Mouse (Mus musculus) midbrain, embryonic 10.5 days (tissue): Measurements from ENCODE around the gene Bglap. TPM values are rescaled to one million over a fixed set of nuclear protein-coding genes. Genes with fewer than 3 reads are reported as not detected.
"Not testable (repeated sequence)": the region's sequence is repeated elsewhere in the genome, so short reads cannot be mapped to it uniquely, and the experiment has no call there.

Experiments
- DNase-seq: peaks from one replicate; pipeline ENCODE4 v3.0.0-alpha.2; 2017; ENCODE audit warnings: low spot score
- H3K27ac ChIP-seq: fragments of 300-500 bp; sonication (generic); replicated peaks from 2 replicates; pipeline ENCODE4 v1.5.1; 2016; ENCODE audit warnings: mild to moderate bottlenecking
- H3K27me3 ChIP-seq: fragments of 300-500 bp; sonication (generic); 2 replicates; pipeline ENCODE4 v1.6.1; 2016; ENCODE audit warnings: low read depth, mild to moderate bottlenecking; ENCODE audit not compliant: poor library complexity, severe bottlenecking
- H3K36me3 ChIP-seq: fragments of 300-500 bp; sonication (generic); 2 replicates; pipeline ENCODE4 v1.6.1; 2016; ENCODE audit warnings: mild to moderate bottlenecking, moderate library complexity
- H3K4me1 ChIP-seq: fragments of 300-500 bp; sonication (generic); 2 replicates; pipeline ENCODE4 v1.6.1; 2016
- H3K4me3 ChIP-seq: fragments of 300-500 bp; sonication (generic); 2 replicates; pipeline ENCODE4 v1.5.1; 2016; ENCODE audit warnings: mild to moderate bottlenecking, moderate library complexity
- H3K9me3 ChIP-seq: fragments of 300-500 bp; sonication (generic); replicated peaks from 2 replicates; pipeline ENCODE4 v1.6.1; 2016; ENCODE audit warnings: mild to moderate bottlenecking
- WGBS: fragments of 180-500 bp; shearing (Covaris S2); methylation state at CpG from one replicate; pipeline ENCODE4 v1.1.7; 2016; 5-methylcytosine and 5-hydroxymethylcytosine counted together
- polyA plus RNA-seq: library from polyadenylated mRNA; unstranded; fragments of >200 nt; fragmentation: Nextera tagmentation; extraction: Ambion mirVana; gene quantifications from 2 replicates; pipeline ENCODE4 v1.2.1, GENCODE M21; 2016

The Bglap gene
- polyA plus RNA-seq: not detected in 2 replicates

GRCm38 (mm10) chr3:88384364-88384763 is at the start of gene Bglap:
Gene Bglap (minus strand): TSS chr3:88384464.
- H3K4me3 ChIP-seq: no peak within 1 kb of the TSS
- no peaks in the 10 kb centered on the region for H3K36me3 ChIP-seq
- no peaks in the 10 kb centered on the region for H3K9me3 ChIP-seq
- WGBS: 82% methylated on average over 5 of the region's 5 CpGs
- DNase-seq: no peak
- no peak within 1 kb of the TSS for H3K27ac ChIP-seq
- no peaks in the 10 kb centered on the region for H3K27me3 ChIP-seq
- H3K4me1 ChIP-seq: peaks cover 10% of the 10 kb centered on the region

GRCm38 (mm10) chr3:88428639-88429038 is 44.4 kb upstream of the Bglap start:
- whole genome bisulfite sequencing: 76% methylated on average over 8 of the region's 8 CpGs
- DNase-seq, H3K36me3 ChIP-seq: not testable (repeated sequence)

GRCm38 (mm10) chr3:88427342-88427905 is 43.2 kb upstream of the Bglap start:
- no peak for DNase-seq
- WGBS: 90% methylated on average over 4 of the region's 4 CpGs

More at GRCm38 (mm10) chr3:88428639-88429038, 44.4 kb upstream of the Bglap start:
- peaks cover 16% of the 10 kb centered on the region for H3K4me1 ChIP-seq
- H3K27me3 ChIP-seq, H3K9me3 ChIP-seq, H3K4me3 ChIP-seq, H3K27ac ChIP-seq: not testable (repeated sequence)

GRCm38 (mm10) chr3:88425708-88426420 is 41.6 kb upstream of the Bglap start:
- Histone ChIP-seq H3K9me3 (no peaks in the 10 kb centered on the region), H3K4me3 (peak overlapping the region; percentile 80), H3K36me3 (peaks cover 8% of the 10 kb centered on the region), H3K27me3 (no peaks in the 10 kb centered on the region), H3K4me1 (peaks cover 32% of the 10 kb centered on the region), H3K27ac (peak overlapping the region; percentile 77; the same call in 1 of the 2 replicates)
- 86% methylated on average over 10 of the region's 10 CpGs for WGBS
- no peak for DNase-seq

More at GRCm38 (mm10) chr3:88427342-88427905, 43.2 kb upstream of the Bglap start:
- Histone ChIP-seq H3K4me3 (no peak overlapping the region), H3K27me3 (no peaks in the 10 kb centered on the region), H3K4me1 (peaks cover 23% of the 10 kb centered on the region), H3K27ac (no peak overlapping the region), H3K36me3 (no peaks in the 10 kb centered on the region), H3K9me3 (no peaks in the 10 kb centered on the region)

GRCm38 (mm10) chr3:88425330-88425689 is 41.0 kb upstream of the Bglap start:
- peaks cover 32% of the 10 kb centered on the region for H3K4me1 ChIP-seq
- no peak for DNase-seq
- peak overlapping the region; percentile 80 for H3K4me3 ChIP-seq
- H3K36me3 ChIP-seq: peaks cover 13% of the 10 kb centered on the region
- no peaks in the 10 kb centered on the region for H3K27me3 ChIP-seq
- H3K9me3 ChIP-seq: no peaks in the 10 kb centered on the region
- 8% methylated on average over 2 of the region's 2 CpGs for WGBS
- peak overlapping the region; percentile 77 for H3K27ac ChIP-seq

- peak within 1 kb of the TSS; percentile 80 for H3K4me3 ChIP-seq
- peaks cover 19% of the 10 kb centered on the region for H3K36me3 ChIP-seq
- WGBS: 1% methylated on average over 35 of the region's 35 CpGs
- no peaks in the 10 kb centered on the region for H3K9me3 ChIP-seq
- H3K27me3 ChIP-seq: no peaks in the 10 kb centered on the region
- H3K4me1 ChIP-seq: peaks cover 32% of the 10 kb centered on the region
- H3K27ac ChIP-seq: peak within 1 kb of the TSS; percentile 77
- peak; percentile 91 for DNase-seq
Observed at GRCm38 (mm10) chr3:88424605-88425329, 40.5 kb upstream of the Bglap start, which contains the start of gene Slc25a44. Gene Slc25a44 (minus strand): TSS chr3:88425139.

- Histone ChIP-seq H3K4me3 (no peak overlapping the region), H3K27me3 (no peaks in the 10 kb centered on the region), H3K36me3 (peaks cover 45% of the 10 kb centered on the region), H3K27ac (peak overlapping the region; percentile 35; the same call in 1 of the 2 replicates), H3K9me3 (no peaks in the 10 kb centered on the region), H3K4me1 (peaks cover 32% of the 10 kb centered on the region)
- WGBS: 36% methylated on average over 9 of the region's 9 CpGs
- no peak for DNase-seq
Observed at GRCm38 (mm10) chr3:88422020-88422720, 37.9 kb upstream of the Bglap start.

GRCm38 (mm10) chr3:88420771-88421170 is 36.5 kb upstream of the Bglap start:
- Histone ChIP-seq H3K9me3 (no peaks in the 10 kb centered on the region), H3K36me3 (peaks cover 59% of the 10 kb centered on the region), H3K27ac (no peak overlapping the region), H3K4me3 (no peak overlapping the region), H3K4me1 (peaks cover 32% of the 10 kb centered on the region), H3K27me3 (no peaks in the 10 kb centered on the region)
- no peak for DNase-seq
- whole genome bisulfite sequencing: 95% methylated on average over 19 of the region's 19 CpGs

GRCm38 (mm10) chr3:88418016-88418415 is 33.8 kb upstream of the Bglap start:
- no peak overlapping the region for H3K27ac ChIP-seq
- WGBS: 89% methylated on average over 6 of the region's 6 CpGs
- peaks cover 13% of the 10 kb centered on the region for H3K4me1 ChIP-seq
- H3K27me3 ChIP-seq: no peaks in the 10 kb centered on the region
- no peak for DNase-seq
- H3K36me3 ChIP-seq: peaks cover 84% of the 10 kb centered on the region
- no peaks in the 10 kb centered on the region for H3K9me3 ChIP-seq
- no peak overlapping the region for H3K4me3 ChIP-seq

- peaks cover 94% of the 10 kb centered on the region for H3K36me3 ChIP-seq
Observed at GRCm38 (mm10) chr3:88415668-88416067, 31.4 kb upstream of the Bglap start.

GRCm38 (mm10) chr3:88412636-88413035 is 28.4 kb upstream of the Bglap start:
- H3K27ac ChIP-seq: no peak overlapping the region
- H3K4me1 ChIP-seq: peaks cover 29% of the 10 kb centered on the region
- 93% methylated on average over 11 of the region's 11 CpGs for WGBS
- no peak for DNase-seq
- no peaks in the 10 kb centered on the region for H3K27me3 ChIP-seq
- no peak overlapping the region for H3K4me3 ChIP-seq
- H3K36me3 ChIP-seq: peaks cover 64% of the 10 kb centered on the region
- H3K9me3 ChIP-seq: no peaks in the 10 kb centered on the region

More at GRCm38 (mm10) chr3:88415668-88416067, 31.4 kb upstream of the Bglap start:
- Histone ChIP-seq H3K9me3 (no peaks in the 10 kb centered on the region), H3K27me3 (no peaks in the 10 kb centered on the region), H3K4me3 (no peak overlapping the region), H3K4me1 (peaks cover 4% of the 10 kb centered on the region), H3K27ac (no peak overlapping the region)
- DNase-seq: no peak
- 90% methylated on average over 4 of the region's 4 CpGs for WGBS

- no peaks in the 10 kb centered on the region for H3K27me3 ChIP-seq
- H3K27ac ChIP-seq: no peak overlapping the region
- no peak for DNase-seq
- 93% methylated on average over 4 of the region's 4 CpGs for WGBS
- peaks cover 39% of the 10 kb centered on the region for H3K4me1 ChIP-seq
- no peaks in the 10 kb centered on the region for H3K9me3 ChIP-seq
- H3K36me3 ChIP-seq: peaks cover 54% of the 10 kb centered on the region
- no peak overlapping the region for H3K4me3 ChIP-seq
Observed at GRCm38 (mm10) chr3:88411681-88412080, 27.4 kb upstream of the Bglap start.
